Mouse (Mus musculus): ENCODE measurements around the gene Pkd1l2. TPM values are rescaled to one million over a fixed set of nuclear protein-coding genes. Genes with fewer than 3 reads are reported as not detected.
A peak's percentile ranks its signal among the peaks of the same experiment; 100 is the strongest.

Gene Pkd1l2
- polyA plus RNA-seq, 1 experiment = 0.09 TPM

- H3K27ac ChIP-seq (ENCODE audit: insufficient read depth, low read length) = no peak overlapping the region
- H3K4me3 ChIP-seq (ENCODE audit: extremely low read depth, insufficient read depth, insufficient read length) = no peak overlapping the region
- H3K4me1 ChIP-seq (ENCODE audit: control insufficient read depth, insufficient read depth, insufficient read length) = no peaks in the 10 kb centered on the region
- no peak for DNase-seq (ENCODE audit: low read depth in 1 of 2, low spot score in 2 of 2)
- no peaks in the 10 kb centered on the region for H3K27me3 ChIP-seq (ENCODE audit: control insufficient read depth, insufficient read depth, low read length)
- TF ChIP-seq POLR2A (IDR thresholded peaks at IDR 0.05; ENCODE audit: low read depth, low read length) (no peak), CTCF (IDR thresholded peaks at IDR 0.05; ENCODE audit: extremely low read depth, insufficient read depth, insufficient read length, insufficient replicate concordance) (no peak)
- WGBS = 68% methylated on average over 4 of the region's 4 CpGs
- H3K36me3 ChIP-seq (ENCODE audit: control insufficient read depth, insufficient read depth, low read length) = no peaks in the 10 kb centered on the region
Measured at GRCm38 (mm10) chr8:117015670-117016069, 66.6 kb downstream of the Pkd1l2 start.

GRCm38 (mm10) chr8:117011366-117011765 lies 70.9 kb downstream of the Pkd1l2 start:
- 81% methylated on average over 9 of the region's 9 CpGs for WGBS

GRCm38 (mm10) chr8:116994016-116994716 lies 88.1 kb downstream of the Pkd1l2 start:
- WGBS = 59% methylated on average over 11 of the region's 11 CpGs
- TF ChIP-seq CTCF (IDR thresholded peaks at IDR 0.05; ENCODE audit: extremely low read depth, insufficient read depth, insufficient read length, insufficient replicate concordance) = no peak
- H3K36me3 ChIP-seq (ENCODE audit: control insufficient read depth, insufficient read depth, low read length) = no peaks in the 10 kb centered on the region
- H3K27ac ChIP-seq (ENCODE audit: insufficient read depth, low read length) = no peak overlapping the region
- no peak for DNase-seq (ENCODE audit: low read depth in 1 of 2, low spot score in 2 of 2)
- peaks cover 5% of the 10 kb centered on the region for H3K4me1 ChIP-seq (ENCODE audit: control insufficient read depth, insufficient read depth, insufficient read length)
- H3K27me3 ChIP-seq (ENCODE audit: control insufficient read depth, insufficient read depth, low read length) = no peaks in the 10 kb centered on the region
- H3K4me3 ChIP-seq (ENCODE audit: extremely low read depth, insufficient read depth, insufficient read length) = no peak overlapping the region; the same call in 1 of the 2 replicates

More at GRCm38 (mm10) chr8:117011366-117011765, 70.9 kb downstream of the Pkd1l2 start:
- no peaks in the 10 kb centered on the region for H3K27me3 ChIP-seq (ENCODE audit: control insufficient read depth, insufficient read depth, low read length)
- TF ChIP-seq CTCF (IDR thresholded peaks at IDR 0.05; ENCODE audit: extremely low read depth, insufficient read depth, insufficient read length, insufficient replicate concordance) (no peak), POLR2A (IDR thresholded peaks at IDR 0.05; ENCODE audit: low read depth, low read length) (no peak)
- no peak overlapping the region for H3K27ac ChIP-seq (ENCODE audit: insufficient read depth, low read length)
- H3K4me1 ChIP-seq (ENCODE audit: control insufficient read depth, insufficient read depth, insufficient read length) = no peaks in the 10 kb centered on the region
- H3K36me3 ChIP-seq (ENCODE audit: control insufficient read depth, insufficient read depth, low read length) = no peaks in the 10 kb centered on the region
- peak in 1 of 2 experiments; percentile 45 for DNase-seq (ENCODE audit: low read depth in 1 of 2, low spot score in 2 of 2)
- no peak overlapping the region for H3K4me3 ChIP-seq (ENCODE audit: extremely low read depth, insufficient read depth, insufficient read length)

- no peak for TF ChIP-seq CTCF (IDR thresholded peaks at IDR 0.05; ENCODE audit: extremely low read depth, insufficient read depth, insufficient read length, insufficient replicate concordance)
- no peak for TF ChIP-seq POLR2A (IDR thresholded peaks at IDR 0.05; ENCODE audit: low read depth, low read length)
- Histone ChIP-seq H3K4me3 (ENCODE audit: extremely low read depth, insufficient read depth, insufficient read length) (peak within 1 kb of the TSS; percentile 89), H3K4me1 (ENCODE audit: control insufficient read depth, insufficient read depth, insufficient read length) (peaks cover 5% of the 10 kb centered on the region), H3K27me3 (ENCODE audit: control insufficient read depth, insufficient read depth, low read length) (no peaks in the 10 kb centered on the region), H3K27ac (ENCODE audit: insufficient read depth, low read length) (peak within 1 kb of the TSS; percentile 54; the same call in 1 of the 2 replicates), H3K36me3 (ENCODE audit: control insufficient read depth, insufficient read depth, low read length) (no peaks in the 10 kb centered on the region)
- under 1% methylated on average over 56 of the region's 56 CpGs for WGBS
- peak; percentile 92 to 98 for DNase-seq (ENCODE audit: low read depth in 1 of 2, low spot score in 2 of 2)
Measured at GRCm38 (mm10) chr8:116993095-116993867, 89.0 kb downstream of the Pkd1l2 start, which contains the start of gene Gcsh. Gene Gcsh (minus strand): TSS chr8:116993537.

GRCm38 (mm10) chr8:116992176-116992971 lies 89.9 kb downstream of the Pkd1l2 start:
- Histone ChIP-seq H3K36me3 (ENCODE audit: control insufficient read depth, insufficient read depth, low read length) (no peaks in the 10 kb centered on the region), H3K27ac (ENCODE audit: insufficient read depth, low read length) (no peak overlapping the region), H3K4me3 (ENCODE audit: extremely low read depth, insufficient read depth, insufficient read length) (peak overlapping the region; percentile 89), H3K27me3 (ENCODE audit: control insufficient read depth, insufficient read depth, low read length) (no peaks in the 10 kb centered on the region), H3K4me1 (ENCODE audit: control insufficient read depth, insufficient read depth, insufficient read length) (peaks cover 5% of the 10 kb centered on the region)
- DNase-seq (ENCODE audit: low read depth in 1 of 2, low spot score in 2 of 2) = no peak
- WGBS = 8% methylated on average over 23 of the region's 23 CpGs
- TF ChIP-seq POLR2A (IDR thresholded peaks at IDR 0.05; ENCODE audit: low read depth, low read length) = no peak
- TF ChIP-seq CTCF (IDR thresholded peaks at IDR 0.05; ENCODE audit: extremely low read depth, insufficient read depth, insufficient read length, insufficient replicate concordance) = no peak

- TF ChIP-seq POLR2A (IDR thresholded peaks at IDR 0.05; ENCODE audit: low read depth, low read length) (no peak), CTCF (IDR thresholded peaks at IDR 0.05; ENCODE audit: extremely low read depth, insufficient read depth, insufficient read length, insufficient replicate concordance) (no peak)
- Histone ChIP-seq H3K4me1 (ENCODE audit: control insufficient read depth, insufficient read depth, insufficient read length) (peaks cover 5% of the 10 kb centered on the region), H3K4me3 (ENCODE audit: extremely low read depth, insufficient read depth, insufficient read length) (no peak overlapping the region), H3K27me3 (ENCODE audit: control insufficient read depth, insufficient read depth, low read length) (no peaks in the 10 kb centered on the region), H3K27ac (ENCODE audit: insufficient read depth, low read length) (no peak overlapping the region), H3K36me3 (ENCODE audit: control insufficient read depth, insufficient read depth, low read length) (no peaks in the 10 kb centered on the region)
- 93% methylated on average over 8 of the region's 8 CpGs for WGBS
- DNase-seq (ENCODE audit: low read depth in 1 of 2, low spot score in 2 of 2) = no peak
Measured at GRCm38 (mm10) chr8:116991241-116991640, 91.0 kb downstream of the Pkd1l2 start.

Measured in spleen, adult 2 months (tissue).